Mouse (Mus musculus): ENCODE results near the gene Xylb. TPM values are rescaled to one million over a fixed set of nuclear protein-coding genes. Genes with fewer than 3 reads are reported as not detected.

The Xylb gene
- total RNA-seq, 2 experiments from 2014 or later, result 7.3 to 16.5 TPM

DNA sequence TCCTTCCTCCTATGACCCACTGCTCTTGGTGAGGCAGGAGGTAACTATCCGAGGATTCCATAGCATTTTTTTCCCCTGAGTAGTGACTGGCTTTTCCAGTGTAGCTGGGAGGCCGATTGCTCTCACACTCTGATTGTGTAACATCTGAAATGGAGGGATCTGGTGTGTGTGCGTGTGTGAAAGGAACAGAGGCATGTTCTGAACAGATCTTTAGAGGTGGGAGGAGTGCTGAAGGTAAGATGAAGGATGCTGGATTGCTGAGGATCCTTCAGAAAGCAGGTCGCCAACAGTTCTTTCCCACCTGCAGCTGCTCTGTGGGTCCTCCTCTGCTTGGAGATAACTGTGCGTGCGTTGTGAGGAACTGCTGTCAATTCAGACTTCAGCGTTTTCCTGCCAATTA, 44.2 kb downstream of the Xylb start:
- DNase-seq (ENCODE audit: low spot score in 2 of 2), result no peak

DNA sequence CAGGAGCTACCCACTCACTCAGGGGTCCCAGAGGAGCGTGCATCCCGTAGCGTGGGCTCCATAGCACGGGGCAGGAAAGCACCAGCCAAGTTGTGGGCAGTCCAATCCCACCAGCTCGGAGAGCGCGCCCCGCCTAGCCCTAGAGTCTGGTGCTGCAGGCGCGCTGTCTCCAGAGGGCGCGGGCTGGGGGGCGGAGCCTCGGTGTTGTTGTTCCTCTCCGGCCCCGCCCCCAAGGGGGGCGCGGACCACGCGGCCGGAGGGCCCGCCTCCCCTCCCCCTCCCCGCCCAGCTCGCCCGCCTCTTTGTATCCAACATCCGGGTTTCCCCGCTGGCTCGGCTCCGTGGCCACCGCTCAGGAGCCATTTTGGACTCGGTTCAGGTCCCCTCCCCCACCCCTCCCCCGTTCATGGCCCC, 44.6 kb downstream of the Xylb start, which contains the start of gene Acvr2b:
Gene Acvr2b (plus strand): TSS at position 318 of the 414 bp plus-strand sequence.
- peak; percentile 78 to 88 for DNase-seq (ENCODE audit: low spot score in 2 of 2)

DNA sequence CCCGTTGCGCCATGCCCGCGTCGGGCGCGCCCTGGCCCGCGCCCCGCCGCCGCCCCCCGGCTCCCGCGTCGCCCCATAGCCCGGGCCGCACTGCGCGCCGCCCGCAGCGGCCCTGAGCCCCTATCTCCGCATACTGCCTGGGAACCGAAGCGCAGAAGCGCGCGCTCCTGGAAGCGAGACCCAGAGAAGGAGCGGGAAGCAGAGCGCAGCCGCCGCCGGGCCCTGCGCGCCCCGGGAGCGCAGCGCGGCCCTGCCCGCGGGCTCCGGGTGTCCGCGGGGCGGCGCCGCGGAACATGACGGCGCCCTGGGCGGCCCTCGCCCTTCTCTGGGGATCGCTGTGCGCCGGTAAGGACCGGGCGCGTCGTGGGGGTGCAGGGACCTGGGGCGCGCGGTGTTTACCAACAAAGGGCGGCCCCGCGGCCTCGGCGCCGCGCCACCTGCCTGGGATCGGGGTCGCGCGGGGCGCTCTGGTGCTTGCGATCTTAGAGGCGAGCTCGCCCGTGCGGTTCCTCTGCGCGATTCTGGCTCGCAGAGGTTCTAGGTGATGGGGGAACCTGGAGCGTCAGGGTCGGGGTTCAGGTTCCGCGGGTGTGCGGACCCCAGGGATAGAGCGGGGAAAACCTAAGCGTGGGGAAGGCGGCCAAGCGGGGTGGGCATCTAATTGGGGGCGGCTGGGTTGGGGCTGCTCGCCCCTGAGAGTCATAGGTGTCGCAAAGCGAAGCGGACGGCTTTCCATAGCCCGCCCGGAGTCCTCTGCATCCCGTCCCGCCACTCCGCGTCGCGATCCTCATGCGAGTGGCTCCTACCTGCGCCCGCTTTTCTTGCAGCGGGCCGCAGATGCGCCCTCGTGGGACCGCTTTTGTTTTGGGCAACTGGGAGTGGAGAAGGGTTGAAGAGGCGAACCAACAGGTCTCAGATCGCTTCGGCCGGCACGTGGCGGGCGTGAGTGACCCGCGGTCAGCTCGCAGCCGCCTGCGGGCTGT, 45.4 kb downstream of the Xylb start:
- peak in 1 of 2 experiments; percentile 32 for DNase-seq (ENCODE audit: low spot score in 2 of 2)

DNA sequence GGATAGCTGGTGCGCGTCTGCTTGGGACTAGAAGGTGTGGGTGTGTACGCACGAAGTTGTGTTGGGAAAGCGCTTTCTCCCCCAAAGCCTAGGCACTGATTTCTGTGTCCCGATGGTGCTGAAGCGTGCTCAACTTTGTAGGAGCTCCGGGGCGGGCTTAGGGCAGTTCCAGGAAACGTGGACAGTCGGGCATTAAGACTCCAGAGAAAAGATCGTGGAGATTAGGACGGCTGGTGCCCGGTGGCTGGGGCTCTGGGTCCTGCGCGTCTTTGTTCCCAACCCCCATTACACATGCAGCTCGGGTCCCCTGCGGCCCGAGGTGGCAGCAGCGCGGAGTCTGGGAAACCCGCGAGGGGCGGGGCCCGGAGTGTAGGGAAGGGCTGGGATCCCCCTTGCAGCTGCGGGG, 46.1 kb downstream of the Xylb start:
- no peak for DNase-seq (ENCODE audit: low spot score in 2 of 2)

DNA sequence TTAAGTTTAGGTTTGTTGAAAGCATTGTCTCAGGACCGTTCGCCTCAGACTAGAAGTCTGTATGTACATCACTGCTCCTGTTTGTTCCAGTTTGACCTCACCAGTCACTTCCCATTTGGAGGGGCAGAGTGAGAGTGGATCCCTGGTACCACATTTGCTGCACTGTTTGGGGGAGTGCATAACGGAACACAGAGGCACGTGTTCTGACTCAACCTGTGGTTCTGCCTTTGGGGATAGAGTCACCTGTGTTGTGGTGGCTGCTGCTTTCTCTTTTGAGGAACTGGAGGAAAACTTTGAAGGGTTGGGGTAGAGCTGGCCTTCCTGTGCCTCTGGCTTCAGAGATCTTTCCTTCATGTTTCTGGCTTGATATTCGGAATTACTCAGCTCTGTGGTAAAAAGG, 46.9 kb downstream of the Xylb start:
- DNase-seq (ENCODE audit: low spot score in 2 of 2), result no peak

DNA sequence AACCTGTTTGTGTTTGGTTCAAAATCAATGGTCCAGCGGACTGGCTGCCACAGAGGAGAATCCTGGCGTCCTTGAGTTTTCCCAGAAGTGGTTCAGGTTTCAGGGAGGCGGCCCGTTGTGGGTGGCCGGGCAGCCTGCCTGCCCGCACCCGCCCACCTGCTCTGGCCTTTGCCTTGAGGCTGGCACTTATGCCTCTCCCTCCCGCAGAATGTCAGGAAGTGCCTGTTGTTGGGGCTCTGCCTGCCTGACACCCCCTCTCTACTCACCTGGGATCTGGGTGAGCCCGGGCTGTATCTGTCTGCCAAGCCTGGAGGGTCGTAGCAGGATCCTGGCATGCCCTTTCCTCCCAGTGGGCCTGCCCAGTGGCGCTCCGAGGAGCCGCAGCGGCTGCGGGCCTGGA, 50.7 kb downstream of the Xylb start:
- DNase-seq (ENCODE audit: low spot score in 2 of 2), result no peak

DNA sequence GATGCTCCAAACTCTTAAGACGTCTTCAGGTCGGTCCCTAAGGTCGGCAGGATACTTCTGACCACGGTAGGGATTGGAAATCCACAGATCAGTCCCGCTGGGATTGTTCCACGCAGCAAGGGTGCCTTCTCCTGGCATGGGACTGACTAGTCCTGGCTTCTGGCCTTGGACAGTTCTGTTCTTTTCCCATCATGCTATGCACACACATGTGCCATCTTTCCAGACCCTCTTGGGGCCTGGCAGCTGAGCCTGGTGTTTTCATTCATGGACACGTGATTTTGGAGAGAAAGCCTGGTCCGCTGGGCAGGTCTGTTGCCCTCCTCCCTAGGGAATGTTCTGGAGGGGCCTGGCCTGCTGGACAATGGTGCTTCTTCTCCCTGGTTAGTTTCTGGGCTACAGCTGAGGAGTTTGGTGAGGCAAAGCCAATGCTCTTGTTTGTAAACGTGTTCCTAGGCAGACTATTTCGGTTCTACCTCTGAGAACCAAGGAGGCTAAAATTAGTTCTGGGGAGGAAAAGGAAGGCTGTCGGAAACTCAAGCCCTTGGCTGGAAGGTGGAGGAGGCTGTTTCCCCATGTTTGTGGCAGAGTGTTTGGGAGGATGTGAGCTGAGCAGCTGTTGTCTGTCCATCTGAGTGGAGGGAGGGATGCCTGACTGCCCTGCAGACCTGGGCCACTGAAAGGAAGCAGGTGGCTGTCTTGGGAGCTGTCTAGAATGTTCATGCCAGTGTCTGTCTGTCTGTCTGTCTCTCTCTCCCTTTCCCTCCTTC, 51.9 kb downstream of the Xylb start:
- no peak for DNase-seq (ENCODE audit: low spot score in 2 of 2)

DNA sequence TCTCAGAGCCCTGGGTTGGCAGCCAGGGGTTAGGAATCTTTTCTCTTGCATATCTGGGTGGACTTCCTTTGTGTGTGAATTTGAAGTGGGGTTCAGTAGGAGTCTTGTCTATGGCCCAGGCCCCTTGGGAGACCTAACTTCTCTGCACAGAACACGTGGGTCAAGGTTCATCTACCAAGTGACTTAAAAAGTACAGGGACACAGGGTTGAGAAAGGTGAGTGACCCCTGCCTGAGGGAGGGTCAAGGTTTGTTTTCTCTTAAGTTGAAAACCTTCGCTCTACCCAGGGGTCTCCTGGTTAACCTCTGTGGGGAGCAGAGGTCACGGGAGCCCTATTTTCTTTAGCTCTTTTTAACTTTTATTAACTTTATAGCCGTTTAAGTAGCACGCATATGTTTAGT, 52.7 kb downstream of the Xylb start:
- DNase-seq (ENCODE audit: low spot score in 2 of 2), result no peak

DNA sequence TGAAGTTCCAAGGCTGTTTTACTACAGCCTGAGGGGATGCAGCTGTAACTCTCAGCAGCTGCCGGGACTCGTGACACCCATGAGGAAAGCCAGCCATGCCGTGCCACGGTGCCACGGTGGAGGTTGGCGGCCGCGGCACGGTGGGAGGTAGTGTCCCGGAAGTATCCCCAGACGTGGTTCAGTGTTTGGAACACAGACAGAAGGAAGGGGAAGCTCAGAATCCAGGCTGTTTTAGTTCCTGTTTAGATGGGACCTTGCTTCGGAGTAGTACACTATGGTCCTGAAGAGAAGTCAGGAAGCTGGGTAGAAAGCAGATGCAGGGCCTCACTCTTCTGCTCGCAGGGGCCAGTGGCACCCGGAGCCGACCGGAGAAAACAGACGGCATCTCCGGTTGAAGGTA, 60.8 kb downstream of the Xylb start:
- no peak for DNase-seq (ENCODE audit: low spot score in 2 of 2)

DNA sequence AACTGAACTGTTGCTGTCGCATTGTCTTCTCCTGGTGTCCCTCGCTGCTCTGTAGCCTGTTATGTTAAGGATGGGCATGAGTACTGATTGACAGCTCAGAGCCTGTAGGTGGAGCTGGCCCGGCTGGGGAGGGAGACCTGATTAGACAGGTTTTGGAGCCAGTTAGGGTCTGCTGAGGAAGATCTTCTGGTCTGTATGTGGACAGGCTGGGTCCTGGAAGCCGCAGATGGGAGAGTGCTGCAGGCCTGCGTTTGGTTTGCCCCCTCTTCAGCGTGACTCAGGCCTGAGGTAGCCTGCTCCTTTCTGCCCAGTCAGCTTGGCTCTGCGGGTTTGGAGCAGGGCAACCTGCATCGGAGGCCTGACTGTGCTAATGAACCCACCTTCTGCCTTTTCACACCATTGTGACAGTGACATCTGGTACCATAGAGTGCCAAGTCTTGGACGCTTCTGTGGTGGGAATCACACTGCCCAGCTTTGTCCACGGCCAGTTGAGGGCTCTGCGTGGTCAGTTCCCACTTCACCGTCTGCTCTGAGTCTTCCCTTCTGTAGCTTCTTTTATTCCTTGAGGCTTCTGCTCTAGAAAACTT, 62.8 kb downstream of the Xylb start:
- DNase-seq (ENCODE audit: low spot score in 2 of 2), result no peak

DNA sequence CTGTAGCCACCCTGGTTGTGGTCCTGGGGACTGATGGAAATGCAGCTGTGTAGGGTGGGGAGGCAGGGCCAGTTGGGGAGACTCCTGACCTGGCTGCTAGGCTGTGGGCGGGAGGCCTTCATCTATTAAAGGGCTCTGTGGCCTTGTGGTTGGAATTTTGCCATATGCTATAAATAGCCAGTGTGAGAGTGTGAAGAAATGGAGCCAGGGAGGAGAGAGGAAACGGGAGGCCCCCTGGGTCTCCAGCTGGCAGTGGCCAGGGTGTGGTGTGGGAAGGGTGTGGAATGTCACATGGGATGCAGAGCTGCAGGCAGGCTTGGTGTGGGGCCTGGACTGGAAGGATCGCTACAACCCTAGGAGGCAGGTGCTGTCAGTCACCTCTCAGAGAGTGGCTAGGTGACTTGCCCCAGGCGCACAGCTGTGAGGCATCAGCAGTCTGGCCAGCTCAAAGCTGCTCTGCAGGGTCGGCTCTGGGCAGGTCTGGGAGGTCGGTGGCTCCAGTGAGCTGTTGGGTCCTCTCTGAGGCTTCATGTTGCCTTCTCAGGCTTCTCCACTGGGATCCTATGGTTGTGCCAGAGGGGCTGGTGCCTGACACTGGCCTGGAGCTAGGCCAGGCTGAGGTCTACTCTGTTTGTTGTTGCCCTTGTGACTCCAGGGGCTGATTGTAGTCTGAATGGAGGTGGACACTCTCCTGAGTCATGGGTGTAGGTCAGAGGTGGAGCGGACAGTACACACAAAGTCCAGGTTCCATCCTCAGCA, 68.2 kb downstream of the Xylb start:
- no peak for DNase-seq (ENCODE audit: low spot score in 2 of 2)

DNA sequence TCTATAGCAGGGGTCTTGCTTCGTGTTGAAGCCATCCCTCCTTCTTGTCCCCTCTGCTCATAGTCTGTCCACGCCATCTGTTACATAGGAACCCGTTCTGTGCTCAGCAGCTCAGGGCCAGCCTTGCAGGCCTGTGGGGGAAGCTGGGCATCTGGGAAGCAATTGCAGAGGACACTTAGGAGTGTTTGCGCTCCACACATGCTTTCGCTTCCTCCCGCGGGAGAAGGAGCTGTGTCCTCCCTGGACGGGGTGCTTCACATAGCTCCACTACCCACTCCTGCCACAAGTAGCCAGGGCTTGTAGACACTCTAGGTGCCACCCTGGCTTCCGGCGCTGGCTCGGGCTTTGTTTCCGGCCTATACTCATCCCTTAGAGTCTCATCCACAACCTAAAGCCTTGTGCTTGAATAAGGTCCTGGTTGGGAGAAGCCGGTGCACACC, 68.8 kb downstream of the Xylb start:
- no peak for DNase-seq (ENCODE audit: low spot score in 2 of 2)

DNA sequence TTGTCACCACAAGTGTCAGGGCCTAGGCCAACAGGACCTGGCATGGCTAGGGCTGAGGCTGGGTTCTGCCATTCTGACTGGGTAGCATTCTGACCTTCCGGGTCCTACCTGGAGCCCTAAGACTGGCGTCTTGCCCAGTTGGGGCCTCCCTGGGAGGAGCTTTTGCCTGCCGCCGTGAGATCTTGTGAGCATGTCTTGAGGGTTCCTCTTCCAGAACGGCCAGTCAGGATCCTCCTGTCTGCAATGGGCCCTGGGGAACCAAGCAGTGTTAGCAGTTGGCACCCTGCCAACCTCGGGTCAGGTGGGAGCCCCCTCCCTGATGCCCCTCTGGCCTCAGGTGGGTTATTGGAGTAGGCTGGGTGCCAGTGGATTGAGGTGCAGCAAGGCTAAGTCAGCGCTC, 69.3 kb downstream of the Xylb start:
- DNase-seq (ENCODE audit: low spot score in 2 of 2), result no peak

DNA sequence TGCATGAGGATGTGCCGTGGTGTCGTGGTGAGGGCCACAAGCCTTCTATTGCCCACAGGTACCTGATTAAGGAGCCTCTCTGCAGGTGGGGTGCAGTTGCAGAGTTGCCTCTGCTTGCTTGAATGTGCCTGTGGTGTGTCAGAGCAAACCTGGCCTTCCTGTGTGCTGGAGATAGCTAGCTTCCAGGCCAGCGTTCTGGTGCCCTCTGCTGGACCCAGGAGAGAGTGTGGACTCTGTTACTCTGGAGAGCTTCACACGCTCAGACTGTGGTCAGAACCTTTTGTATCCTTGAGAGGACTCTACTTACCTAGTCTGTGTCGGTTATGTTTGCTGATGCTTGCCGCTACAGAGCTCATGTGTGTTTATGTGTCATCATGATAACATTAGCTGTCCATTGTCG, 73.1 kb downstream of the Xylb start:
- peak; percentile 45 to 65 for DNase-seq (ENCODE audit: low spot score in 2 of 2)

DNA sequence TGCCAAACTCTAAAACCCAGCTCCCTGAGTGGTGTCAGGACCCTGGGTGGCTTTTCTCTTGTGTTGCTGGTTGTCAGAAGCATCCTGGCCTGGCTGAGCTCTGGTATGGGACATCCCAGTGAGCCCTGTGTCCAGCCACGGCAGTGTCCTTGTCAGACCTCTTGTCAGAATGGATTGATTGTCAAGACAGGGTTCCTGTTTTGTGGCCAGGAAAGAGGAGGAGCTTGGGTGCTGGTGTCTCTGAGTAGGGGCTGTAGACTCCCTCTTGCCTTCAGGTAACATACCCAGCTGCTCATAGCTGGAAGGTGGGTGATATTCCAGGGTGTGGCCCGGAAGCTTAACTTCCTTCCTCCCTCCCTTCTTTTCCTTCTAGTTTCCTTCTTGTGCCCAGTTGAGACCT, 78.7 kb downstream of the Xylb start:
- DNase-seq (ENCODE audit: low spot score in 2 of 2), result no peak

DNA sequence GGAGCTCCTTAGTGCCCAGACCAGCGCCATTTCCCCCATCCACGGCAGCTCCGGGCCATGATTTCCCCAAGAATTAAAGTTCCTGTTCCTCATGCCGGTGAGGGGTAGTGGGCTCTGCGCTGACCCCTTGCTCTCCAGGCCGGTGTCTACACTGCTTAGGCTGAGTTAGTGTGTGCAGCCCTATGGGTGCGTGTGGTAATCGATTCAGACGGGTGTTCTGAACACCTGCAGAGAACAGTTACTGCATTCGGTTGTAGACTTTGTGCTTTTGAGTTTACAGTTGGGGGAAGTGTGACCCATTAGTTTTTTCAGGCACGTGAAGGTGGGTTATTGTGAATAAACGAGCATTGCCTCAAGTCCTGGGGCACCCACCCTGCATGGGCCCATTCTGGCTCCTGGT, 80.9 kb downstream of the Xylb start:
- DNase-seq (ENCODE audit: low spot score in 2 of 2), result no peak

DNA sequence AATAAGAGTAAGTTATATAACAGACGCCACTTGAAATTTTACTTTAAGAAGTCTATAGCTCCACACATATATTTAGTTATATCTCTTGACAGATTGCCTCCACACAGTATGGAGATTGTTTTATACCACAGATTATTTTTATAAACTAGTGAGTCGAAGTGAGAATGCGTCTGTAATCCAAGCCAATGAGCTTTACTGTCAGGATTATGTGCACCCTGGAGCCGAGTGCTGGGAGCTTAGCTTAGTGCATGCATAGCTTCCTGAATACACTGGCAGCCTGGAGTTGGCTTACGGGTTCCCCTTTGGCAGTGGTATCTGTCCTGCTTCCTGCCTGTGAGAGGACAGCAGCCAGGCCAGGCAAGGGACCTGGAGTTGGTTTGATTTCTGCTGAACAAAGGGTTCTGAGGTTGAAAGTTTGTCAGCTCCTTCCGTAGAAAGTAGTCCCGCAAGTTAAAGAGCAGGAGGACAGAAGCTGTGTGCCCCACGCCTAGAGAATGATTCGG, 81.4 kb downstream of the Xylb start:
- DNase-seq (ENCODE audit: low spot score in 2 of 2), result no peak

All from adrenal gland, postnatal 4 days (tissue).